Mouse (Mus musculus) lung, embryonic 16.5 days (tissue): ENCODE measurements around the gene Barhl2. TPM values are rescaled to one million over a fixed set of nuclear protein-coding genes. Genes with fewer than 3 reads are reported as not detected.

ENCODE experiments used
- ATAC-seq: fragments of 200-750 bp; cut with Nextera tagmentation; 2 replicates; pipeline ENCODE4 v1.8.0; 2017; ENCODE audit warnings: low read depth, mild to moderate bottlenecking, moderate library complexity
- H3K27ac ChIP-seq: fragments of 300-500 bp; sonication (generic); 2 replicates; pipeline ENCODE4 v1.5.1; 2014; ENCODE audit warnings: mild to moderate bottlenecking, control low read depth, low read length
- H3K27me3 ChIP-seq: fragments of 300-500 bp; sonication (generic); 2 replicates; pipeline ENCODE4 v1.6.1; 2014; ENCODE audit warnings: low read depth, low read length, mixed read lengths; ENCODE audit not compliant: control insufficient read depth, insufficient read depth
- H3K36me3 ChIP-seq: fragments of 300-500 bp; sonication (generic); 2 replicates; pipeline ENCODE4 v1.6.1; 2014; ENCODE audit warnings: low read length; ENCODE audit not compliant: control insufficient read depth, insufficient read depth
- H3K4me1 ChIP-seq: fragments of 300-500 bp; sonication (generic); replicated peaks from 2 replicates; pipeline ENCODE4 v1.6.1; 2014; ENCODE audit warnings: low read length, mixed read lengths; ENCODE audit not compliant: control insufficient read depth, insufficient read depth
- H3K4me2 ChIP-seq: fragments of 300-500 bp; sonication (generic); 2 replicates; pipeline ENCODE4 v1.6.1; 2014; ENCODE audit warnings: low read depth, low read length, control low read depth
- H3K4me3 ChIP-seq: fragments of 300-500 bp; sonication (generic); 2 replicates; pipeline ENCODE4 v1.5.1; 2014; ENCODE audit warnings: mild to moderate bottlenecking, low read length, control low read depth
- H3K9ac ChIP-seq: fragments of 300-500 bp; sonication (generic); 2 replicates; pipeline ENCODE4 v1.6.1; 2014; ENCODE audit warnings: low read length, control low read depth
- H3K9me3 ChIP-seq: fragments of 300-500 bp; sonication (generic); 2 replicates; pipeline ENCODE4 v1.6.1; 2016; ENCODE audit warnings: low read length; ENCODE audit not compliant: control insufficient read depth
- WGBS: fragments of 180-500 bp; shearing (Covaris S2); extraction: QIAGEN DNeasy Blood & Tissue Kit; methylation state at CpG from one replicate; pipeline ENCODE4 v1.1.7; 2014; 5-methylcytosine and 5-hydroxymethylcytosine counted together
- polyA plus RNA-seq: library from polyadenylated mRNA; unstranded; fragments of >200 nt; fragmentation: Nextera tagmentation; extraction: Ambion mirVana; gene quantifications from 2 replicates; pipeline ENCODE4 v1.2.1, GENCODE M21; 2015

The Barhl2 gene
- polyA plus RNA-seq, 1 experiment from 2014 or later = not detected

DNA sequence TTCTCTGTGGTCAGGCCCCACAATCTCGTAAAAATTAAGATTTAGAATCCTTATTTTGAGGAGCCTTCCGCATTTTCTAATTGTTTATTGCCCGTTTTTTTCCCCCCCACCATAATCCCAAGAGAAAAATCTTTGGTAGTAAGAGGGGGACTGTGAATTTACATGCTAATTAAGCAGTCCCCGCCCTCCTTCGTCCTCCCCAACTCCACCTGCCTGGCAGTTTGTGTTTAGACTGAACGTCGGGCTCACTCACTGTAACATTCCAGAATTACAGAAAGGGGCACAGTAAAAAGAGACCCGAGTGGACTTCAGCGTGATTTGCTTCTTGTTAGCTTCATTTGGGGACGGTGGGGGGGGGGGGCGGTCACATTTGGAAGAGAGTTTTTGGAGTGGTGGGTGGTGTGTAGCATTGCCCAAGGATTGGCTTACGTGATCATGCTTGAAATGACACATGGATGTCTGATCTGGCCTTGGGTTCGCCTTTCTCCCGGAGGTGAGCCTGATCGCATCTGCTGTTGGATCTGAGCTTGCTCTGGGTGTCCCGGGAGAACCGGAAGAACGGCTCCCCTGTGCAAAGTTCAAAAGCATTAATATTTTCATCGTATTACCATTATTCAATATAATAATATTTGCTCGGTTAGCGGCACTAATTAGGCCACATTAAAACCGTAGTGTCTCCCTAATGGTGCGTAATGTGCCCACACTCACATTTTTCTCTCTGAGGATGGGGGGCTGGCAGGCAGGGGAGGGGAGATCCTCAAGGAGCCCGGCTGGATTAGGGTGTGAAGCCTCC is 6.6 kb upstream of the Barhl2 start:
- no peak for ATAC-seq
- 2% methylated on average over 24 of the region's 24 CpGs for whole genome bisulfite sequencing
- no peak overlapping the region for H3K4me2 ChIP-seq

DNA sequence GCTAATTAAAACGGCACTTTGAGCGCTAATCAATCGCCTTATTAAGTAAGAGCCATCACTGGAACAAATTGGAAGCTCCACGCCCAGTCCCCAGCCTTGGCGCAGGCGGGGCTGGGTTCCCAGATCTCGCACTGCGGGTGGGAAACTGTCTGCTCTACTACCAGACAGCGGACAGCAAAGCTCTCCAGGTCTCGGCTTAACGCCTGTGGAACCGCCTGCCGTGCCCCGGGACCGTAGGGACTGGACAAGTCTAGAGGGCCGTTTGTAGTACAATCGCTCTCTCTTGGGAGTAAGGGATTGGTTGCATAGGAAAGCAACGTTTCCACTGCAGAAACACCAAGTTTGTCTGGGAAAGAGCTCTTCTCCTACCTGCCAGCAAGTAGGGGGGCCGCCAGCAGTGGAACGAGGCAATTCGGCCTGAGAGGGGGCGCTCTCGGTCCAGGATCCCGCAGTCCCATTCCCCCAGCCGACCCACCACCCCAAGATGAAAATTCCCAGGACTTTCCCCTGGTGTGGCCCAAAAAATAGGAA is 5.8 kb upstream of the Barhl2 start:
- Histone ChIP-seq H3K4me1 (peaks cover 6% of the 10 kb centered on the region; the same call in 1 of the 2 replicates), H3K27ac (no peak overlapping the region), H3K27me3 (peaks cover 100% of the 10 kb centered on the region), H3K36me3 (no peaks in the 10 kb centered on the region), H3K9me3 (no peaks in the 10 kb centered on the region), H3K4me2 (no peak overlapping the region), H3K9ac (no peak overlapping the region), H3K4me3 (no peak overlapping the region)
- 1% methylated on average over 25 of the region's 25 CpGs for whole genome bisulfite sequencing
- no peak for ATAC-seq

More for the DNA sequence above, 6.6 kb upstream of the Barhl2 start:
- Histone ChIP-seq H3K27ac (no peak overlapping the region), H3K36me3 (no peaks in the 10 kb centered on the region), H3K4me3 (no peak overlapping the region), H3K27me3 (peaks cover 100% of the 10 kb centered on the region), H3K9ac (no peak overlapping the region), H3K4me1 (no peaks in the 10 kb centered on the region), H3K9me3 (no peaks in the 10 kb centered on the region)

DNA sequence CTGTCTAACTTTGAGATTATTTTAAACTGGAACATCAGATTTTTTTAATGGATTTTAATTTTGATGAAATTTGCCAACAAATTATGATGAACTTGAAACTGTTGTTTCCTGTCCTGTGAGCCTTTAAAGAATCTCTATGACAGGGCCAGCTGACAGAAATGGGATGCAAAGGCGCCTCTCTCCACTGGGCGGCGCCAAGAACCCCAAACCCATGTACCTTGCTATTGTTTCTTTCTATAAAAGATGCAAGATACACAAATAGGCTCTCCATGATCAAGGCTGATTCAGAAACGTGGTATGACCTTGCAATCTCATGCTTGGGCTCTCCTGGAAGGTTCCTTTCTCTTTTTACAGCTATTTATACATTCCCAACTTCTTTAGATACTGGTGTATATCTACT is 3.9 kb upstream of the Barhl2 start:
- Histone ChIP-seq H3K9ac (no peak overlapping the region), H3K36me3 (no peaks in the 10 kb centered on the region), H3K27ac (no peak overlapping the region), H3K4me1 (peaks cover 14% of the 10 kb centered on the region), H3K27me3 (peaks cover 100% of the 10 kb centered on the region), H3K4me3 (no peak overlapping the region), H3K9me3 (no peaks in the 10 kb centered on the region), H3K4me2 (no peak overlapping the region)
- ATAC-seq = no peak
- WGBS = under 1% methylated on average over 4 of the region's 4 CpGs

DNA sequence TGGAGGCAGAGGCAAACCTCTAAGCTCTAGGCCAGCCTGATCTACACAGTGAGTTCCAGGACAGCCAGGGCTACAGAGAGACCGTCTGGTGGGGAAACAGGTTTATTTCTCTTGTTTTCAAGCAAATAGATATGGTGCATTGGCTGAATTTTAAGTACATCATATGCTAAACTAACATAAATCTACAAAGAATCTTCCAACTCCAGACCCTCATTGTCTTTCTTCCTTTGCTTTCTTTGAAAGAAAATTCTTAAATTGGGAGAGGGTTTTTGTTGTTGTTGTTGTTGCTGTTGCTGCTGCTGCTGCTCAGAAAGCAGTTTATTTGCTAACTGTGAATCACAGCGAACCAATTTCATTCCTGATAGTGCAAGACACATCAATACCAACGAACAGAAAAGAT is 3.5 kb upstream of the Barhl2 start:
- 19% methylated on average over 3 of the region's 3 CpGs for WGBS
- peaks cover 97% of the 10 kb centered on the region for H3K27me3 ChIP-seq
- no peak overlapping the region for H3K4me2 ChIP-seq
- H3K9ac ChIP-seq = no peak overlapping the region
- ATAC-seq = no peak
- peaks cover 14% of the 10 kb centered on the region for H3K4me1 ChIP-seq
- no peaks in the 10 kb centered on the region for H3K9me3 ChIP-seq
- H3K27ac ChIP-seq = no peak overlapping the region
- H3K4me3 ChIP-seq = no peak overlapping the region
- no peaks in the 10 kb centered on the region for H3K36me3 ChIP-seq

DNA sequence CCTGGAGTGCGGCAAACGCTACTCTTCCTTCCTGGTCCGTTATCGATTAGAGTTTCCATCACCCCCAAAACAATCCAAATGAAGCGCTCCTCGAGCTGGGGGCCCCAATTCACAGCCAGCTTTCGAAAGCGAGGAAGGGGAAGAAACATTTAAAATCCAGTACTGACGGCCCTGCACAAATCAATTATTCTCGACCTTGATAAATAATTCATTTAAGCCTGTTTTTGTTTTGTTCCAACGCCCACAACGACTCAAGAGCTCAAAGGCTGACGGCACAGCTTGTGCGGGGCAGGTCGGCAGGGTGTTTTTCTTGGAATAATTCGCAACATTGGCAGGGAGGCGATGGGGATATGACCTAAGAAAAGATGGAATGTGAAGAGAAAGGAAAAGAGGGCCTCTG is 2.6 kb upstream of the Barhl2 start:
- no peak overlapping the region for H3K9ac ChIP-seq
- no peak overlapping the region for H3K27ac ChIP-seq
- no peak for ATAC-seq
- 2% methylated on average over 17 of the region's 17 CpGs for WGBS
- peaks cover 14% of the 10 kb centered on the region for H3K4me1 ChIP-seq
- peaks cover 96% of the 10 kb centered on the region for H3K27me3 ChIP-seq
- no peak overlapping the region for H3K4me2 ChIP-seq
- H3K36me3 ChIP-seq = no peaks in the 10 kb centered on the region
- H3K9me3 ChIP-seq = no peaks in the 10 kb centered on the region
- H3K4me3 ChIP-seq = no peak overlapping the region

DNA sequence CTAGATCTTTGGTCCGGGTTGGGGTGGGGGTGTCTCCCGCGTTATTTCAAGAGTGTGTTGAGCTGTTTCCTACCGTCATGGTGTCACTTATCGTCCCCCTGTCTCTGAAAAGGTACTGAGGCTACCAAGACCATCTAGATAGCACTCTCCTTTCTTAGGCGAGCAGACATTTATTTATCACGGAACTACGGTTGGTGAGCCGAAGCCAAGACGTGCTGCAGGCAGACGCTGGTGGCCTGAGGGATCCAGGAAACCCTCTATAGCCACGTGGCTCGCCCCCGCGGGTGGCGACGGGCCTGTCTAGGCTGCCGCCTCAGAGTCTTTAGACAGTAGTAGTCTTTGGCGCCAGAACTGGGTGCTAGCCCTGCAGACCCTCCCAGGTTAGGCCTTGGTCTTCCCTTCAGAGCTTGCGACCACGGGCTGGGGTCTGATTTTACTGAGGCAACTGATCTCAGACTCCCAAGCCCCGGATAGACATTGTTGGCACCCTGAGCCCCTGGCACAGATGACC is 2.1 kb upstream of the Barhl2 start:
- no peak overlapping the region for H3K4me2 ChIP-seq
- H3K27me3 ChIP-seq = peaks cover 96% of the 10 kb centered on the region
- no peaks in the 10 kb centered on the region for H3K9me3 ChIP-seq
- no peaks in the 10 kb centered on the region for H3K36me3 ChIP-seq
- peaks cover 14% of the 10 kb centered on the region for H3K4me1 ChIP-seq
- H3K4me3 ChIP-seq = no peak overlapping the region
- H3K27ac ChIP-seq = no peak overlapping the region
- 1% methylated on average over 22 of the region's 22 CpGs for WGBS
- no peak overlapping the region for H3K9ac ChIP-seq
- ATAC-seq = no peak

DNA sequence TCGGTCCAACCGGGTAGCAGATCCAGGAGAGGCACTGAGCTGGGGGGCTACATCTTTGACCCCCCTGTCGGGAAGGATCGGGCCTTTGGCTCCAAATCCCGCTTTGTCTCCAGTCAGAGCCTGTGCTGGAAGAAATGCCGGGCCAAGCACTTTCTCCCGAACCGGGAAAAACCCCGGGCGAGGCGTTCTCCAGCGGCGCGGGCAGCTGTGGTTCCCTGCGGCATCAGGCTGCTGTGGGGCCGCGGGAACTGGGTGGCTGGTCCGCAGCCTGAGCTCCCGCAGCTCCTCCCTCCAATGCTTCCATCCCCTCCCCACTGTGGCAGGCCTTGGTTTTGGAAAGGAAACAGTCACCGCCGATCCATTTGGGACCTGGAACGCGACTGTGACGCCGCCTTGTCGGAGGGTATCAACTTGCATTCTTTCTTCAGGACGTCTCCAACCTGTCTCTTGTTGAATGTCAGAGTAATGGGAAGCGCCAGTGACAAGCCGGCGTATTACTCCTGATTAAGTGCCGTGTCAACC is 1.2 kb upstream of the Barhl2 start:
- Histone ChIP-seq H3K4me2 (0 out of 2 replicates have a peak overlapping the region, but pooled peaks have one; percentile 89), H3K36me3 (no peaks in the 10 kb centered on the region), H3K4me1 (peaks cover 14% of the 10 kb centered on the region), H3K4me3 (peak overlapping the region; percentile 55), H3K27me3 (peaks cover 96% of the 10 kb centered on the region), H3K27ac (no peak overlapping the region), H3K9me3 (no peaks in the 10 kb centered on the region), H3K9ac (no peak overlapping the region)
- WGBS = under 1% methylated on average over 31 of the region's 31 CpGs
- no peak; the same call in 1 of the 2 replicates for ATAC-seq

DNA sequence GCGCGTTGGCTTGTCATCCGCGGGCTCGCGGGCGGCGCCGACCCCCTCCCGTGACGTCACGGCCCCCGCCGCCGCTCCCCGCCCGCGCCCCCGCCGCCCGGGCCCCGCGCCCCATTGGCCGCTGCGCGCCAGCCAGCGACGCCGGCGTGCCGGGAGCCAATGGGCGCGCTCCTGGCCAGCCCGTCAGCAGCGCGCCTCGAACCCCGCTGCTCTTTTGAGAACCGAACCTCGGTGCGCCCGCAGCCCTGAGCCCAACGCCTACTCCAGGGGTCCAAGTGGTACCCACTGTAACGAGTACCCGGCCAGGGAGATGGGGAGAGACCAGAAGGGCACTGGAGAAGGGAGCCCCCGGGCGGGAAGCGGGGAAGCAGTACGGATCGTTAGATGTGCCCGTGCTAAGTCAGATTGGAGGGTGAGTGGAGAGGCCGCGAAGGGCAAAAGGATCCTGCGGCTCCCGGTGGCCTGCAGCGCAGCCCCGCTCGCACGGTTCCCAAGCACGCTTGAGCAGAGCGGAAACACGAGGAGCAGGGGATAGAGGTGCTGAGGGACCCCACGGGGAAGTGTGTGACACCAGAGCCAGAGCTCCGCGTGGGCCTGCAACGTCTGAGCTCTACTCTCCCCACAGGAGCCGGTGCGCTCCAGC is 632 bp upstream of the Barhl2 start:
- H3K9ac ChIP-seq = no peak overlapping the region
- ATAC-seq = peak; percentile 76
- under 1% methylated on average over 53 of the region's 68 CpGs for WGBS

More for the DNA sequence above, 632 bp upstream of the Barhl2 start:
- Histone ChIP-seq H3K27me3 (peaks cover 96% of the 10 kb centered on the region), H3K36me3 (no peaks in the 10 kb centered on the region), H3K4me1 (peaks cover 14% of the 10 kb centered on the region), H3K27ac (no peak overlapping the region), H3K4me3 (peak overlapping the region; percentile 55), H3K4me2 (peak overlapping the region; percentile 89), H3K9me3 (no peaks in the 10 kb centered on the region)
